Mouse (Mus musculus): ENCODE results near the gene Otud3. TPM values are rescaled to one million over a fixed set of nuclear protein-coding genes. Genes with fewer than 3 reads are reported as not detected.
"Not testable (repeated sequence)": the region's sequence is repeated elsewhere in the genome, so short reads cannot be mapped to it uniquely, and the experiment has no call there.

The Otud3 gene
- polyA plus RNA-seq, 1 experiment from 2014 or later: 3.3 TPM

DNA sequence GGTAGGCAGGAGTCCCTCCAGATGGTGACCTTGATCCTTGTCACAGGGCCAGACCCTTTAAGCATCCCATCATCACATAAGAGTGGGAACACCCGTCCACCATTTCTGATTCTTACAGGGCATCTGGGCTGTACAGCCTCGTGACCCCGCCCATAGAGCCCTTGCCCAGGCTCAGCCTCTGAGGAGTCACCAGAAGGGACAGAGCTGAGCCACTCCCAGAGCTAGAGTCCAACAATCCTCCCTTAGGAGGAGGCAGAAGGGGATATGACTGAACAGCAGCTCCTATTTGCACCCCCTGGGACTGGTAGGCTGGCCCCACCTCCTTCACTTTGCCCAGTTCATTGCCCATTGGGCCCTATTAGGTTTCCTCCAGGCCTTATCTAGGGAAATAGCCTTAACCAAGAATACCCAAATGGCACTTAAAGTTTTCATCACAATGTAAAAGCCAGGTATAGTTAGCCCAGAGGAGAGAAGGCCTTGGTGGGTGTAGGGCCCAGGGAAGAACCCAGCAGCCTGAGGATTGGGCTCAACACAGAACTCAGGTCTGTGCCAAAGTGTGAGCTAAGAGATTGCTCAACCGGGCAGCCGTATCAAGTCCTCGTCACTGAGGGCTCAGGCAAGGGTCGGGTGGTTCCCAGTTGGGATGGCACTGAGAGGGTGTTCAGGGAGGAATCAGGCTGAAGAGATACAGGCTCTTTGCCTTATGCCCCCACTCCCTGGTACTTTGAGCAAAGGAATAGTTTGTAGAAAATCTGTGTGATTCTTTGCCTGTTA lies 32.7 kb downstream of the Otud3 start:
- Histone ChIP-seq H3K4me3 (ENCODE audit: low read depth, low read length) (no peak overlapping the region), H3K27ac (ENCODE audit: low read depth, low read length) (no peak overlapping the region), H3K4me2 (ENCODE audit: low read depth, low read length) (no peak overlapping the region), H3K9ac (replicated peaks; ENCODE audit: low read depth, low read length) (no peak overlapping the region), H3K4me1 (ENCODE audit: control insufficient read depth, insufficient read depth, low read length) (no peaks in the 10 kb centered on the region), H3K9me3 (ENCODE audit: control insufficient read depth, low read length) (no peaks in the 10 kb centered on the region), H3K27me3 (ENCODE audit: control insufficient read depth, insufficient read depth, low read length) (no peaks in the 10 kb centered on the region), H3K36me3 (ENCODE audit: control insufficient read depth, insufficient read depth, low read length) (no peaks in the 10 kb centered on the region)
- no peak for ATAC-seq (ENCODE audit: low read depth)
- 87% methylated on average over 7 of the region's 7 CpGs for WGBS

GRCm38 (mm10) chr4:138879808-138880207 lies 33.9 kb downstream of the Otud3 start:
- no peaks in the 10 kb centered on the region for H3K36me3 ChIP-seq (ENCODE audit: control insufficient read depth, insufficient read depth, low read length)
- no peaks in the 10 kb centered on the region for H3K9me3 ChIP-seq (ENCODE audit: control insufficient read depth, low read length)
- H3K4me2 ChIP-seq (ENCODE audit: low read depth, low read length): no peak overlapping the region
- no peak overlapping the region for H3K27ac ChIP-seq (ENCODE audit: low read depth, low read length)
- H3K4me1 ChIP-seq (ENCODE audit: control insufficient read depth, insufficient read depth, low read length): no peaks in the 10 kb centered on the region
- 81% methylated on average over 11 of the region's 11 CpGs for WGBS
- ATAC-seq (ENCODE audit: low read depth): no peak
- H3K27me3 ChIP-seq (ENCODE audit: control insufficient read depth, insufficient read depth, low read length): no peaks in the 10 kb centered on the region
- H3K9ac ChIP-seq (replicated peaks; ENCODE audit: low read depth, low read length): no peak overlapping the region
- H3K4me3 ChIP-seq (ENCODE audit: low read depth, low read length): no peak overlapping the region

DNA sequence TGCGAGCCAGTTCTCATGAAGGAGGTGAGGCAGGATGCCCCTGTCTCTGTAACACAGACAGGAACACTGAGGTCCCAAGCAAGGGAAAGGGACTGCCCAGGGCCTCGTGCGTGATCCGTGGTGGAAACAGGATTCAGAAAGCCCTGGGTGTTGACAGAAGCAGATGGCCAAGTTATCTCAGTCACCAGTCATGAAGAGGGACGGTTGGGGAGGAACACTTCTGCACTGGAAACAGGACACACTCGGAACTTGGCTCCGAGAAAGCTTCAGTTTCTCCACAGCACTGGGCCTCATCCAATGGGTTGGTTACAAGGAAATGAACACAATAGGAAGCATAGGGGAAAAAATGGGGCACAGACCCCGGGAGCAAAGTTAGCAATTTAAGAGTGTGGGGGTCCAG lies 35.0 kb downstream of the Otud3 start:
- Histone ChIP-seq H3K4me2 (ENCODE audit: low read depth, low read length) (no peak overlapping the region), H3K9ac (replicated peaks; ENCODE audit: low read depth, low read length) (no peak overlapping the region), H3K4me3 (ENCODE audit: low read depth, low read length) (no peak overlapping the region), H3K27ac (ENCODE audit: low read depth, low read length) (no peak overlapping the region), H3K9me3 (ENCODE audit: control insufficient read depth, low read length) (no peaks in the 10 kb centered on the region), H3K36me3 (ENCODE audit: control insufficient read depth, insufficient read depth, low read length) (no peaks in the 10 kb centered on the region), H3K4me1 (ENCODE audit: control insufficient read depth, insufficient read depth, low read length) (no peaks in the 10 kb centered on the region), H3K27me3 (ENCODE audit: control insufficient read depth, insufficient read depth, low read length) (no peaks in the 10 kb centered on the region)
- no peak for ATAC-seq (ENCODE audit: low read depth)
- WGBS: 61% methylated on average over 8 of the region's 8 CpGs

DNA sequence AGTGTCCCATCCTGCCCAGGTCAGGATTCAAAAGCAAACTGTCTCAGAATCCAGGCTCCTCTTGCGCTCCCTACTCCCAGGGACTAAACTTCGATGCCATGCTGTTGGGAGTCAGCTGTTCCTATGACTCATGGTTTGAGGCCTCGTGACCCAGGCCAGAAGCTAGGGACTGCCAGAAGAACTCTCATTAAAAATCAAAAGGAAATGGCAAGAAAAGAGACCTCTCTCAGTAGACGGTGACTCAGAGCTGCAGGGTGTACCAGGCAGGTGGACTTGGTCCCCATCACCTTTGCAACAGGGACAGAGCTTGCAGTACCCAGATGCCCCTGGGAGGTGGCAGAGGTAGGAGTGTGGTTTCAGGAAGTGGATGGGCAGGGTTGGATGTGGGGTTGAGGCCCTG lies 36.0 kb downstream of the Otud3 start, which contains the start of gene Pla2g2e:
Gene Pla2g2e, plus strand, starts transcription at position 212 of the 400 bp plus-strand sequence.
- 84% methylated on average over 4 of the region's 4 CpGs for WGBS
- no peak for ATAC-seq (ENCODE audit: low read depth)
- no peak within 1 kb of the TSS for H3K4me3 ChIP-seq (ENCODE audit: low read depth, low read length)
- no peaks in the 10 kb centered on the region for H3K9me3 ChIP-seq (ENCODE audit: control insufficient read depth, low read length)
- no peaks in the 10 kb centered on the region for H3K4me1 ChIP-seq (ENCODE audit: control insufficient read depth, insufficient read depth, low read length)
- no peaks in the 10 kb centered on the region for H3K27me3 ChIP-seq (ENCODE audit: control insufficient read depth, insufficient read depth, low read length)
- no peak within 1 kb of the TSS for H3K27ac ChIP-seq (ENCODE audit: low read depth, low read length)
- H3K36me3 ChIP-seq (ENCODE audit: control insufficient read depth, insufficient read depth, low read length): no peaks in the 10 kb centered on the region
- no peak within 1 kb of the TSS for H3K4me2 ChIP-seq (ENCODE audit: low read depth, low read length)
- no peak within 1 kb of the TSS for H3K9ac ChIP-seq (replicated peaks; ENCODE audit: low read depth, low read length)

- Histone ChIP-seq H3K27me3 (ENCODE audit: control insufficient read depth, insufficient read depth, low read length) (no peaks in the 10 kb centered on the region), H3K9me3 (ENCODE audit: control insufficient read depth, low read length) (no peaks in the 10 kb centered on the region)
Observed at GRCm38 (mm10) chr4:138875986-138876385, 37.8 kb downstream of the Otud3 start.

DNA sequence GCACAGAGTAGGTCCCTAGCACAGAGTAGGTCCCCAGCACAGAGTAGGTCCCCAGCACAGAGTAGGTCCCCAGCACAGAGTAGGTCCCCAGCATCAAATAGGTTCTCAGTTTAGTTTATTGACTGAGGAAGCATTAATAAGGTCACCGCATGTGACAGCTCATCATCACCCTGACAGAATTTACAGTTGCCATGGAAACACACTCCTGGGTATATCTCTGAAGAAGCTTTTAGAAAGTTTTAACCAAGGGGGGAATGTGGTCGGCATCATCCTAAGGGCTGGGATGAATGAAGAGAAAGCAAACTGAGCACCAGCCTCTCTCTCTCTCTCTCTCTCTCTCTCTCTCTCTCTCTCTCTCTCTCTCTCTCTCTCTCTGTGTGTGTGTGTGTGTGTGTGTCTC lies 38.5 kb downstream of the Otud3 start:
- 90% methylated on average over 2 of the region's 2 CpGs for WGBS
- H3K4me2 ChIP-seq (ENCODE audit: low read depth, low read length); H3K4me1 ChIP-seq (ENCODE audit: control insufficient read depth, insufficient read depth, low read length); H3K4me3 ChIP-seq (ENCODE audit: low read depth, low read length); ATAC-seq (ENCODE audit: low read depth); H3K27ac ChIP-seq (ENCODE audit: low read depth, low read length); H3K27me3 ChIP-seq (ENCODE audit: control insufficient read depth, insufficient read depth, low read length); H3K9me3 ChIP-seq (ENCODE audit: control insufficient read depth, low read length); H3K36me3 ChIP-seq (ENCODE audit: control insufficient read depth, insufficient read depth, low read length); H3K9ac ChIP-seq (replicated peaks; ENCODE audit: low read depth, low read length): not testable (repeated sequence)

More at GRCm38 (mm10) chr4:138875986-138876385, 37.8 kb downstream of the Otud3 start:
- Histone ChIP-seq H3K27ac (ENCODE audit: low read depth, low read length) (no peak overlapping the region), H3K4me1 (ENCODE audit: control insufficient read depth, insufficient read depth, low read length) (no peaks in the 10 kb centered on the region), H3K4me3 (ENCODE audit: low read depth, low read length) (no peak overlapping the region), H3K9ac (replicated peaks; ENCODE audit: low read depth, low read length) (no peak overlapping the region), H3K4me2 (ENCODE audit: low read depth, low read length) (no peak overlapping the region), H3K36me3 (ENCODE audit: control insufficient read depth, insufficient read depth, low read length) (no peaks in the 10 kb centered on the region)
- WGBS: 87% methylated on average over 2 of the region's 2 CpGs
- ATAC-seq (ENCODE audit: low read depth): no peak

GRCm38 (mm10) chr4:138873864-138874263 lies 39.9 kb downstream of the Otud3 start, which contains the start of gene Gm13030:
Gene Gm13030, minus strand, starts transcription at chr4:138873964.
- no peak within 1 kb of the TSS for H3K4me3 ChIP-seq (ENCODE audit: low read depth, low read length)
- WGBS: 78% methylated on average over 6 of the region's 6 CpGs
- no peak for ATAC-seq (ENCODE audit: low read depth)
- no peak within 1 kb of the TSS for H3K9ac ChIP-seq (replicated peaks; ENCODE audit: low read depth, low read length)
- H3K27me3 ChIP-seq (ENCODE audit: control insufficient read depth, insufficient read depth, low read length): no peaks in the 10 kb centered on the region
- H3K4me2 ChIP-seq (ENCODE audit: low read depth, low read length): no peak within 1 kb of the TSS
- H3K4me1 ChIP-seq (ENCODE audit: control insufficient read depth, insufficient read depth, low read length): no peaks in the 10 kb centered on the region
- H3K27ac ChIP-seq (ENCODE audit: low read depth, low read length): no peak within 1 kb of the TSS
- no peaks in the 10 kb centered on the region for H3K36me3 ChIP-seq (ENCODE audit: control insufficient read depth, insufficient read depth, low read length)
- no peaks in the 10 kb centered on the region for H3K9me3 ChIP-seq (ENCODE audit: control insufficient read depth, low read length)

DNA sequence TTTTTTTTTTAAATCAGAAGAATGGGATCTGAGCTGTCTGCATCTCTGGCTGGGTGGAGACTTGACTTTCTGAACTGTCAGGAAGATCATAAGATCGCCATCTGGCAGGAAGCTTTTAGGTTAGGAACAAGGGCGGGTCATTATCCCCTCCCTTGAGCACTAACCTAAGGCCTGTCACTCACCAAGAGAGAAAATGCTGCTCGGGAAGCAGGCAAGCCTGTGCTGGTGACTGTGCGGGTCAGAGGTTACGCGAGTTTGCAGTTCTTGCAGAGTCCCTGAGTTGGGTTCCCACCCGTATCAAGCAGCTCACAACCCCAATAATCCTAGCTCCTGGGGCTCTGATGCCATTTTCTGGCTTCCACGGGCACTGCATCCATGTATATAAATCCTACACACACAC lies 45.1 kb downstream of the Otud3 start:
- Histone ChIP-seq H3K27me3 (ENCODE audit: control insufficient read depth, insufficient read depth, low read length) (no peaks in the 10 kb centered on the region), H3K4me3 (ENCODE audit: low read depth, low read length) (no peak overlapping the region), H3K27ac (ENCODE audit: low read depth, low read length) (no peak overlapping the region), H3K9ac (replicated peaks; ENCODE audit: low read depth, low read length) (no peak overlapping the region), H3K9me3 (ENCODE audit: control insufficient read depth, low read length) (no peaks in the 10 kb centered on the region), H3K4me1 (ENCODE audit: control insufficient read depth, insufficient read depth, low read length) (no peaks in the 10 kb centered on the region), H3K4me2 (ENCODE audit: low read depth, low read length) (no peak overlapping the region), H3K36me3 (ENCODE audit: control insufficient read depth, insufficient read depth, low read length) (no peaks in the 10 kb centered on the region)
- WGBS: 53% methylated on average over 8 of the region's 8 CpGs
- ATAC-seq (ENCODE audit: low read depth): no peak

DNA sequence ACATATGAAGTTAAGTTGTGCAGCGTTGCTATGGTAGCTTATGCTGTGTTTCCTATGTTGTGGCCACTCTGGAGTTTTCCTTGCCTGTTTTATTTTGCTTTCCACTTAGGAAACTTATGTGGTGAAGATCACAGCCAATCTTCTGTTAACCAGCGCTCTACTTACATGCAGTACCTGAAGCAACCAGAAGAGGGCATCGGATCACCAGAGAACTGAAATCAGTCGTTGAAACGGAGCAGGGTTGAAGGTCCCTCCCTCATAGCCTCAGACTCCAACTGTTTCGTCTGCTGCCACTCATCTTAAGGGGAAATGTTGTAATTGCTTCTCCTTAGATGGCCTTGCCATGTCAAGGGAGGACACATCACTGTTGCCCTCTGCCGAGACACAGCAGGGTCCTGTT lies 47.3 kb downstream of the Otud3 start:
- Histone ChIP-seq H3K9me3 (ENCODE audit: control insufficient read depth, low read length) (no peaks in the 10 kb centered on the region), H3K27me3 (ENCODE audit: control insufficient read depth, insufficient read depth, low read length) (no peaks in the 10 kb centered on the region), H3K4me2 (ENCODE audit: low read depth, low read length) (no peak overlapping the region), H3K36me3 (ENCODE audit: control insufficient read depth, insufficient read depth, low read length) (no peaks in the 10 kb centered on the region), H3K9ac (replicated peaks; ENCODE audit: low read depth, low read length) (no peak overlapping the region), H3K27ac (ENCODE audit: low read depth, low read length) (no peak overlapping the region), H3K4me1 (ENCODE audit: control insufficient read depth, insufficient read depth, low read length) (no peaks in the 10 kb centered on the region), H3K4me3 (ENCODE audit: low read depth, low read length) (no peak overlapping the region)
- no peak for ATAC-seq (ENCODE audit: low read depth)
- 14% methylated on average over 7 of the region's 7 CpGs for WGBS
